Comparison of ENCODE assay signal across 25 mouse cellular contexts in the genomic region with DNA sequence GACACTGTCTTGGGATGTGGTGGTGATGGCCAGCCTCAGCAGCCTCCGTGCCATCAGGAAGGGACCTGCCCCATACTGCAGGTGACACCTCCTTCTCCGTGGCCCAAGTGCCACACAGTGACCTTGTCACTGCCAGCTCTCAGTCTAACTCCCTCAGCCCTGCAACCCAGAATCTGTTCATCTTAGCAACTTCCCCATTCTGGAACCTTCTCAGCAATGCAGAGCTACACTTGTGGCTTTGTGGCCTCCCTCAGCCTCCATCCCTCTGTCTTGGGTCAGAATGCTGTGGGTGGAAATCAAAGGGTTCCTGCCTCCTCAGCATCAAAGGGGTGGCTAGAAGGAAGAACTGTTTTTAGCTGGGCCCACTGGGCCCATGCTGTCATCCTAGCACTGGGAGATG. TPM values are rescaled to one million over a fixed set of nuclear protein-coding genes. Genes with fewer than 3 reads are reported as not detected.
DNase-seq lines count a peak whose midpoint lies in the region; ATAC-seq and TF ChIP-seq lines count a peak whose summit lies in the region.
"Had no signal": no experiment of that assay in that cellular context is flagged by ENCODE, and none has a peak within 500 bp of the region (broad histone marks: within the 10 kb centered on the region; RNA-seq: fewer than 3 reads in every experiment).

No protein-coding gene starts in this region.

- no peak for TF ChIP-seq RAD21 in CH12.LX (IDR thresholded peaks at IDR 0.05; ENCODE audit: low read depth, low read length)

- peaks cover 63% of the 10 kb centered on the region for H3K27me3 ChIP-seq in CH12.LX (replicated peaks)
- no peaks in the 10 kb centered on the region for H3K27me3 ChIP-seq in midbrain, embryonic 15.5 days (replicated peaks)
- peaks cover 35% of the 10 kb centered on the region for H3K27me3 ChIP-seq in limb, embryonic 10.5 days (ENCODE audit: low read depth, poor library complexity, severe bottlenecking)
- H3K27me3 ChIP-seq: intestine, embryonic 15.5 days; neural tube, embryonic 12.5 days had no signal

- TF ChIP-seq POLR2A in CH12.LX (IDR thresholded peaks at IDR 0.05; ENCODE audit: low read depth, low read length): no peak

- H3K4me2 ChIP-seq in CH12.LX (ENCODE audit: insufficient read depth, low read depth, poor library complexity, severe bottlenecking): no peak overlapping the region
- H3K4me2 ChIP-seq in midbrain, embryonic 15.5 days: no peak overlapping the region
- H3K4me2 ChIP-seq: heart, embryonic 15.5 days; intestine, embryonic 15.5 days; liver, embryonic 13.5 days; lung, embryonic 15.5 days; midbrain, embryonic 13.5 days; neural tube, embryonic 12.5 days had no signal

- H3K4me3 ChIP-seq in CH12.LX (replicated peaks in 1 of 3; ENCODE audit: low read depth in 2 of 3, low read length in 2 of 3, poor library complexity in 1 of 3): no peak overlapping the region
- H3K4me3 ChIP-seq in midbrain, embryonic 15.5 days: no peak overlapping the region
- H3K4me3 ChIP-seq in limb, embryonic 10.5 days: no peak overlapping the region
- H3K4me3 ChIP-seq: forebrain, embryonic 10.5 days; heart, embryonic 15.5 days; intestine, embryonic 15.5 days; liver, embryonic 13.5 days; lung, embryonic 15.5 days; midbrain, embryonic 13.5 days; neural tube, embryonic 12.5 days had no signal

- in situ Hi-C loops in CH12.LX (cut with MboI; ENCODE audit: low pct_ligation_motif_present, low pct_unique_long_range_greater_than_20kb, low sequenced_read_pairs): no loop called here

- H3K36me3 ChIP-seq in CH12.LX (replicated peaks in 1 of 2; ENCODE audit: control insufficient read depth in 1 of 2, insufficient read depth in 1 of 2, low read length in 1 of 2): no peaks in the 10 kb centered on the region
- no peaks in the 10 kb centered on the region for H3K36me3 ChIP-seq in midbrain, embryonic 15.5 days (replicated peaks)
- H3K36me3 ChIP-seq in limb, embryonic 10.5 days: no peaks in the 10 kb centered on the region
- H3K36me3 ChIP-seq: heart, embryonic 15.5 days; intestine, embryonic 15.5 days; liver, embryonic 13.5 days; lung, embryonic 15.5 days had no signal

- peaks cover 14 to 36% of the 10 kb centered on the region in 2 experiments for H3K4me1 ChIP-seq in CH12.LX (ENCODE audit: control insufficient read depth in 1 of 2, insufficient read depth in 2 of 2)
- H3K4me1 ChIP-seq in midbrain, embryonic 15.5 days: peaks cover 28% of the 10 kb centered on the region
- H3K4me1 ChIP-seq in limb, embryonic 10.5 days: peaks cover 44% of the 10 kb centered on the region

- H3K27ac ChIP-seq in CH12.LX (ENCODE audit: insufficient read depth, low read depth): no peak overlapping the region
- no peak overlapping the region for H3K27ac ChIP-seq in midbrain, embryonic 15.5 days
- H3K27ac ChIP-seq in limb, embryonic 10.5 days: no peak overlapping the region
- H3K27ac ChIP-seq: forebrain, embryonic 10.5 days; heart, embryonic 15.5 days; intestine, embryonic 15.5 days; liver, embryonic 13.5 days; lung, embryonic 15.5 days; midbrain, embryonic 13.5 days; neural tube, embryonic 12.5 days had no signal

- ATAC-seq in granulocyte monocyte progenitor cell, adult 5-6 weeks (replicated peaks; ENCODE audit: poor library complexity, severe bottlenecking): peak; percentile 86
- ATAC-seq in monocyte, adult 5-6 weeks (replicated peaks; ENCODE audit: insufficient number of reproducible peaks, low FRiP score, low TSS enrichment, poor library complexity, severe bottlenecking): peak; percentile 84
- no peak for ATAC-seq in midbrain, embryonic 15.5 days (replicated peaks)
- ATAC-seq: forebrain, embryonic 16.5 days; hindbrain, embryonic 16.5 days; intestine, embryonic 15.5 days; midbrain, embryonic 13.5 days had no signal

- dilution Hi-C loops in CH12.LX (cut with MboI; ENCODE audit: extremely low pct_ligation_motif_present, extremely low pct_unique_long_range_greater_than_20kb, low sequenced_read_pairs): no loop called here

- WGBS in midbrain, embryonic 15.5 days: 90% methylated on average over 2 of the region's 2 CpGs
- WGBS in limb, embryonic 10.5 days: 90% methylated on average over 2 of the region's 2 CpGs

- no peaks in the 10 kb centered on the region for H3K79me2 ChIP-seq in CH12.LX (replicated peaks; ENCODE audit: control insufficient read depth, extremely low read depth, insufficient read depth, poor library complexity, severe bottlenecking)

- H3K9me3 ChIP-seq in CH12.LX (replicated peaks; ENCODE audit: low read length): no peaks in the 10 kb centered on the region
- no peaks in the 10 kb centered on the region for H3K9me3 ChIP-seq in midbrain, embryonic 15.5 days
- no peaks in the 10 kb centered on the region for H3K9me3 ChIP-seq in limb, embryonic 10.5 days (replicated peaks)
- H3K9me3 ChIP-seq: forebrain, embryonic 10.5 days; heart, embryonic 15.5 days; intestine, embryonic 15.5 days; liver, embryonic 13.5 days; lung, embryonic 15.5 days; midbrain, embryonic 13.5 days; neural tube, embryonic 12.5 days had no signal

- peak; percentile 12 for DNase-seq in layer of hippocampus, adult 11-12 months (ENCODE audit: low spot score)
- no peak for DNase-seq in layer of hippocampus, postnatal 10 days (ENCODE audit: low spot score in 2 of 2)
- peak; percentile 75 for DNase-seq in CH12.LX (ENCODE audit: extremely low read depth)
- DNase-seq in thymus, postnatal 14 days: no peak
- DNase-seq in limb, embryonic 10.5 days (ENCODE audit: low spot score): no peak
- DNase-seq: adrenal gland, postnatal 36 days; cerebellum, adult 11 months; cerebellum, adult 9-11 months; gastrocnemius, postnatal 25 days; heart, postnatal 4 days; kidney, postnatal 36 days; liver, embryonic 13.5 days; right cerebral cortex, adult 18-20 months had no signal

- no peak overlapping the region for H3K9ac ChIP-seq in CH12.LX (ENCODE audit: insufficient read depth, low read depth)
- no peak overlapping the region for H3K9ac ChIP-seq in midbrain, embryonic 15.5 days
- H3K9ac ChIP-seq: heart, embryonic 15.5 days; intestine, embryonic 15.5 days; liver, embryonic 13.5 days; lung, embryonic 15.5 days; midbrain, embryonic 13.5 days; neural tube, embryonic 12.5 days had no signal

- TF ChIP-seq CTCF in CH12.LX (conservative IDR thresholded peaks at IDR 0.05 in 1 of 2, IDR thresholded peaks at IDR 0.05 in 1 of 2; ENCODE audit: low read depth in 2 of 2, low read length in 2 of 2): no peak

- no peak for TF ChIP-seq EP300 in CH12.LX (IDR thresholded peaks at IDR 0.05; ENCODE audit: low read length)

RNA-seq across cellular contexts. Expression of gene Kcnn1, which starts 9.2 kb away (rescaled TPM):
- 10 to 100 TPM; 25.3 to 28.3 TPM for total RNA-seq in layer of hippocampus, postnatal 10 days (2021)
- total RNA-seq in CH12.LX (2012; rRNA removed) (0.13 and 0.21 TPM in 2 replicates), CH12.LX (2014; rRNA removed) (not detected in 2 replicates)
- not detected in 2 replicates for polyA plus RNA-seq in CH12.LX (2012; ENCODE audit: insufficient read length, low read depth)
- 0.30 and 0.49 TPM in 2 replicates for total RNA-seq in granulocyte monocyte progenitor cell, adult 5-6 weeks (2014; fragmentation: Nextera tagmentation)
- total RNA-seq in granulocyte monocyte progenitor cell, adult 5-6 weeks (2017): 0.90 and 3.5 TPM in 2 replicates
- total RNA-seq in monocyte, adult 5-6 weeks (2017): not detected in 3 replicates
- polyA plus RNA-seq in midbrain, embryonic 15.5 days (2015; fragmentation: Nextera tagmentation; extraction: Ambion mirVana): 19.0 and 20.6 TPM in 2 replicates
- polyA plus RNA-seq in limb, embryonic 10.5 days (2016; fragmentation: Nextera tagmentation; extraction: Ambion mirVana): 2.8 and 4.0 TPM in 2 replicates

RNA-seq across cellular contexts. Expression of gene Arrdc2, which starts 14.3 kb away (rescaled TPM):
- 10 to 100 TPM; 15.7 to 18.1 TPM for total RNA-seq in layer of hippocampus, postnatal 10 days (2021)
- 7.2 and 8.0 TPM in 2 replicates for total RNA-seq in CH12.LX (2012; rRNA removed)
- total RNA-seq in CH12.LX (2014; rRNA removed): 5.6 and 8.8 TPM in 2 replicates
- polyA plus RNA-seq in CH12.LX (2012; ENCODE audit: insufficient read length, low read depth): 4.3 and 6.1 TPM in 2 replicates
- total RNA-seq in granulocyte monocyte progenitor cell, adult 5-6 weeks (2014; fragmentation: Nextera tagmentation): 5.0 and 16.1 TPM in 2 replicates
- 4.7 and 8.7 TPM in 2 replicates for total RNA-seq in granulocyte monocyte progenitor cell, adult 5-6 weeks (2017)
- total RNA-seq in monocyte, adult 5-6 weeks (2017): 24.6 to 27.9 TPM (median 26.7 TPM) in 3 replicates
- 8.1 and 8.6 TPM in 2 replicates for polyA plus RNA-seq in midbrain, embryonic 15.5 days (2015; fragmentation: Nextera tagmentation; extraction: Ambion mirVana)
- polyA plus RNA-seq in limb, embryonic 10.5 days (2016; fragmentation: Nextera tagmentation; extraction: Ambion mirVana): 4.4 and 5.0 TPM in 2 replicates

RNA-seq across cellular contexts. Expression of gene Ccdc124, which starts 19.9 kb away (rescaled TPM):
- 100 to 1,000 TPM in 1 of 2 experiments, 10 to 100 TPM in 1; 97.6 to 108 TPM for total RNA-seq in layer of hippocampus, postnatal 10 days (2021)
- 58.7 and 62.9 TPM in 2 replicates for total RNA-seq in CH12.LX (2012; rRNA removed)
- 29.2 and 36.2 TPM in 2 replicates for total RNA-seq in CH12.LX (2014; rRNA removed)
- polyA plus RNA-seq in CH12.LX (2012; ENCODE audit: insufficient read length, low read depth): 82.0 and 113 TPM in 2 replicates
- total RNA-seq in granulocyte monocyte progenitor cell, adult 5-6 weeks (2014; fragmentation: Nextera tagmentation): 19.4 and 22.3 TPM in 2 replicates
- total RNA-seq in granulocyte monocyte progenitor cell, adult 5-6 weeks (2017): 35.9 and 38.9 TPM in 2 replicates
- 32.1 to 34.0 TPM (median 32.6 TPM) in 3 replicates for total RNA-seq in monocyte, adult 5-6 weeks (2017)
- polyA plus RNA-seq in midbrain, embryonic 15.5 days (2015; fragmentation: Nextera tagmentation; extraction: Ambion mirVana): 173 and 180 TPM in 2 replicates
- 174 and 187 TPM in 2 replicates for polyA plus RNA-seq in limb, embryonic 10.5 days (2016; fragmentation: Nextera tagmentation; extraction: Ambion mirVana)

RNA-seq across cellular contexts. Expression of gene Slc5a5, which starts 38.7 kb away (rescaled TPM):
- total RNA-seq in layer of hippocampus, postnatal 10 days (2021): 1 to 10 TPM; 5.2 to 6.9 TPM
- total RNA-seq in CH12.LX (2012; rRNA removed) (0.04 and 0.21 TPM in 2 replicates), CH12.LX (2014; rRNA removed) (0.16 TPM in 1 of 2 replicates, not detected in the other)
- polyA plus RNA-seq in CH12.LX (2012; ENCODE audit: insufficient read length, low read depth): 0.26 and 0.41 TPM in 2 replicates
- not detected in 2 replicates for total RNA-seq in granulocyte monocyte progenitor cell, adult 5-6 weeks (2014; fragmentation: Nextera tagmentation)
- 0.15 TPM in 1 of 2 replicates, not detected in the other for total RNA-seq in granulocyte monocyte progenitor cell, adult 5-6 weeks (2017)
- total RNA-seq in monocyte, adult 5-6 weeks (2017): not detected in 3 replicates
- 1.9 and 2.0 TPM in 2 replicates for polyA plus RNA-seq in midbrain, embryonic 15.5 days (2015; fragmentation: Nextera tagmentation; extraction: Ambion mirVana)
- polyA plus RNA-seq in limb, embryonic 10.5 days (2016; fragmentation: Nextera tagmentation; extraction: Ambion mirVana): 0.16 and 0.23 TPM in 2 replicates
- total RNA-seq: adrenal gland, postnatal 36 days; gastrocnemius, postnatal 25 days; heart, adult 8-10 months had no signal

RNA-seq across cellular contexts. Expression of gene Rpl18a, which starts 43.3 kb away (rescaled TPM):
- 100 to 1,000 TPM; 832 to 857 TPM for total RNA-seq in layer of hippocampus, postnatal 10 days (2021)
- 4,693 and 5,917 TPM in 2 replicates for total RNA-seq in CH12.LX (2012; rRNA removed)
- total RNA-seq in CH12.LX (2014; rRNA removed): 1,807 and 2,035 TPM in 2 replicates
- 3,837 and 4,364 TPM in 2 replicates for polyA plus RNA-seq in CH12.LX (2012; ENCODE audit: insufficient read length, low read depth)
- total RNA-seq in granulocyte monocyte progenitor cell, adult 5-6 weeks (2014; fragmentation: Nextera tagmentation): 5,658 and 6,549 TPM in 2 replicates
- 2,742 and 3,425 TPM in 2 replicates for total RNA-seq in granulocyte monocyte progenitor cell, adult 5-6 weeks (2017)
- total RNA-seq in monocyte, adult 5-6 weeks (2017): 1,371 to 1,607 TPM (median 1,447 TPM) in 3 replicates
- 2,076 and 2,093 TPM in 2 replicates for polyA plus RNA-seq in midbrain, embryonic 15.5 days (2015; fragmentation: Nextera tagmentation; extraction: Ambion mirVana)
- 3,636 and 3,729 TPM in 2 replicates for polyA plus RNA-seq in limb, embryonic 10.5 days (2016; fragmentation: Nextera tagmentation; extraction: Ambion mirVana)

Comparison
In these comparisons a context has a peak if more than half of its experiments do, and no peak if none do; other contexts are left out.
1. DNase-seq: peak in layer of hippocampus, adult 11-12 months (single experiment) and CH12.LX (single experiment); none in layer of hippocampus, postnatal 10 days (0 of 2), thymus, postnatal 14 days (single experiment) and limb, embryonic 10.5 days (single experiment).
2. RNA of gene Kcnn1, which starts 9.2 kb away (total RNA-seq): 25.3 to 28.3 TPM in layer of hippocampus, postnatal 10 days; 0.30 to 3.5 TPM in granulocyte monocyte progenitor cell, adult 5-6 weeks, 0.13 to 0.21 TPM in CH12.LX and not detected in monocyte, adult 5-6 weeks; every median in the first group is over 4 times any median in the second.